Mouse (Mus musculus) E14TG2a.4 (cell line): Measurements from ENCODE around the gene Rrp9.

ENCODE experiments used
- H3K27me3 ChIP-seq: 2 replicates; pipeline ENCODE4 v1.6.1; 2014; ENCODE audit warnings: low read length, control low read depth; ENCODE audit not compliant: insufficient read depth
- H3K36me3 ChIP-seq: 2 replicates; pipeline ENCODE4 v1.6.1; 2014; ENCODE audit warnings: low read length, control low read depth; ENCODE audit not compliant: insufficient read depth
- H3K4me1 ChIP-seq: replicated peaks from 2 replicates; pipeline ENCODE4 v1.6.1; 2014; ENCODE audit warnings: low read depth, low read length, control low read depth
- H3K4me3 ChIP-seq: replicated peaks from 2 replicates; pipeline ENCODE4 v1.5.1; 2014; ENCODE audit warnings: mild to moderate bottlenecking, low read length
- H3K9me3 ChIP-seq: 2 replicates; pipeline ENCODE4 v1.6.1; 2014; ENCODE audit warnings: low read length, control low read depth
- CTCF ChIP-seq: conservative IDR thresholded peaks from 2 replicates; pipeline ENCODE4 v1.5.1; 2014; ENCODE audit warnings: low read length
- NANOG ChIP-seq: IDR thresholded peaks from 2 replicates; pipeline ENCODE4 v1.6.1; 2014; ENCODE audit warnings: borderline replicate concordance, low read length, mixed read lengths
- POU5F1 ChIP-seq: IDR thresholded peaks from 2 replicates; pipeline ENCODE4 v1.6.1; 2014; ENCODE audit warnings: low read length, borderline replicate concordance

The Rrp9 gene

GRCm38 (mm10) chr9:106460401-106461025 lies 15.2 kb upstream of the Rrp9 start:
- Histone ChIP-seq H3K4me3 (peak overlapping the region; percentile 51), H3K9me3 (no peaks in the 10 kb centered on the region), H3K4me1 (peaks cover 87% of the 10 kb centered on the region), H3K36me3 (peaks cover 80% of the 10 kb centered on the region), H3K27me3 (peaks cover 3% of the 10 kb centered on the region)
- TF ChIP-seq NANOG (no peak), POU5F1 (no peak), CTCF (no peak)

GRCm38 (mm10) chr9:106461026-106461415 lies 14.7 kb upstream of the Rrp9 start:
- TF ChIP-seq POU5F1 = no peak
- TF ChIP-seq CTCF = no peak
- no peak for TF ChIP-seq NANOG
- Histone ChIP-seq H3K27me3 (peaks cover 8% of the 10 kb centered on the region), H3K4me1 (peaks cover 87% of the 10 kb centered on the region), H3K9me3 (no peaks in the 10 kb centered on the region), H3K4me3 (no peak overlapping the region; the same call in 1 of the 2 replicates), H3K36me3 (peaks cover 80% of the 10 kb centered on the region)

GRCm38 (mm10) chr9:106461641-106462429 lies 13.9 kb upstream of the Rrp9 start:
- TF ChIP-seq NANOG (no peak), POU5F1 (no peak), CTCF (no peak)
- Histone ChIP-seq H3K9me3 (no peaks in the 10 kb centered on the region), H3K4me1 (peaks cover 82% of the 10 kb centered on the region), H3K27me3 (peaks cover 15% of the 10 kb centered on the region), H3K36me3 (peaks cover 72% of the 10 kb centered on the region), H3K4me3 (no peak overlapping the region)

- H3K9me3 ChIP-seq = no peaks in the 10 kb centered on the region
- H3K27me3 ChIP-seq = peaks cover 19% of the 10 kb centered on the region
- peaks cover 66% of the 10 kb centered on the region for H3K36me3 ChIP-seq
- no peak for TF ChIP-seq CTCF
- no peak for TF ChIP-seq POU5F1
- TF ChIP-seq NANOG = no peak
- peaks cover 76% of the 10 kb centered on the region for H3K4me1 ChIP-seq
- H3K4me3 ChIP-seq = no peak overlapping the region
Observed at GRCm38 (mm10) chr9:106462430-106462800, 13.3 kb upstream of the Rrp9 start.

GRCm38 (mm10) chr9:106463122-106464063 lies 12.4 kb upstream of the Rrp9 start:
- Histone ChIP-seq H3K9me3 (no peaks in the 10 kb centered on the region), H3K27me3 (peaks cover 19% of the 10 kb centered on the region), H3K36me3 (peaks cover 56% of the 10 kb centered on the region), H3K4me1 (peaks cover 67% of the 10 kb centered on the region), H3K4me3 (peak overlapping the region; percentile 62)
- no peak for TF ChIP-seq POU5F1
- TF ChIP-seq NANOG = no peak
- no peak for TF ChIP-seq CTCF

- Histone ChIP-seq H3K36me3 (peaks cover 41% of the 10 kb centered on the region), H3K4me3 (peak overlapping the region; percentile 87), H3K27me3 (peaks cover 19% of the 10 kb centered on the region), H3K9me3 (no peaks in the 10 kb centered on the region), H3K4me1 (peaks cover 61% of the 10 kb centered on the region)
- TF ChIP-seq POU5F1 (no peak), NANOG (no peak), CTCF (no peak)
Observed at GRCm38 (mm10) chr9:106464751-106465541, 10.8 kb upstream of the Rrp9 start.

GRCm38 (mm10) chr9:106465571-106466200 lies 10.1 kb upstream of the Rrp9 start, which contains the start of gene Gpr62:
Gene Gpr62 (minus strand): TSS chr9:106465938.
- H3K36me3 ChIP-seq = peaks cover 34% of the 10 kb centered on the region
- H3K4me3 ChIP-seq = peak within 1 kb of the TSS; percentile 87
- peaks cover 19% of the 10 kb centered on the region for H3K27me3 ChIP-seq
- no peaks in the 10 kb centered on the region for H3K9me3 ChIP-seq
- TF ChIP-seq POU5F1 (no peak), CTCF (no peak), NANOG (no peak)
- peaks cover 56% of the 10 kb centered on the region for H3K4me1 ChIP-seq
